In the genomic region with DNA sequence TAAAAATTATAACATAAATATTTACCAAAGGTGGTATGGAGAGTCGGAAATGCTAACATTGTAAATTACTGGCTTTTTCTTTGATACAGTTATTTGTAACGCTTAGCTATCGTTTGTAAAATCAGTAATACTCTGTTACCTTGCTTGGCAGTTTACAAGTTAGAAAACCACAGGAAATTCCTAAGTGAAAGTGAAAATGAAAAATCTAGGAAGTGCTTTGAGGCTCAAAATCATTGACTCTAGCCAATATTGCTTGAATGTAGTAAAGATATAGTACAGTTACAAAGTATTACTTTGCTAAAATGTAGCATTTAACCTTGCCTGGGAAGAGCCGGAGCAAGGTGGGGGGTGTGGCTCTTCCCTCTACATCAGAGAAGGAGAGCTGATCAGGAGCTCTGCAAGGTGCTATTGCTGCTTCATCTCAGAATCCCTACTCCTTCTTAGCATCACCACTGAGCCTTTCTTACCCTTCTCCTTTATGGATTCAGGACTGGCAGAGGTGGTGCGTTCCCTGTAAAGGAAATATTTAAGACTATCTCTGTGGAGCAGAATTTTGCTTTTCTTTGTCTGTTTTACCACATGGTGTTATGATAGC, we compare ENCODE assay signal across 11 mouse cellular contexts. TPM values are rescaled to one million over a fixed set of nuclear protein-coding genes. Genes with fewer than 3 reads are reported as not detected.
"Had no signal": no experiment of that assay in that cellular context is flagged by ENCODE, and none has a peak within 500 bp of the region (broad histone marks: within the 10 kb centered on the region; RNA-seq: fewer than 3 reads in every experiment).

No protein-coding gene starts in this region.

- ATAC-seq: midbrain, embryonic 13.5 days had no signal

- DNase-seq: kidney, adult 9 months; kidney, postnatal 36 days; layer of hippocampus, adult 9-11 months; lung, adult 18-20 months; thymus, adult 18-20 months; thymus, postnatal 25 days had no signal

RNA-seq across cellular contexts. Expression of gene Gpc5, which starts 58.5 kb away (rescaled TPM):
- total RNA-seq: liver, adult 2 months; neutrophil, adult 5-6 weeks had no signal
- polyA plus RNA-seq: liver, adult 2 months; myocyte; urinary bladder, adult 2 months had no signal
